In genomic region chr14:54074659-54075058, GRCm38 (mm10) we compare ENCODE assay signal across 26 mouse cellular contexts.
"Had no signal": no experiment of that assay in that cellular context is flagged by ENCODE, and none has a peak within 500 bp of the region (broad histone marks: within the 10 kb centered on the region; RNA-seq: fewer than 3 reads in every experiment).

No protein-coding gene starts in this region.

- H3K9ac ChIP-seq: heart, embryonic 12.5 days; hindbrain, embryonic 13.5 days; hindbrain, embryonic 15.5 days; kidney, embryonic 15.5 days; limb, embryonic 13.5 days; limb, embryonic 15.5 days; liver, embryonic 12.5 days; liver, embryonic 14.5 days had no signal

- H3K27ac ChIP-seq: gastrocnemius, adult 2 months; heart, embryonic 10.5 days; hindbrain, embryonic 13.5 days; hindbrain, embryonic 15.5 days; hindbrain, postnatal 0 days; kidney, embryonic 15.5 days; kidney, postnatal 0 days; limb, embryonic 13.5 days; limb, embryonic 15.5 days; liver, embryonic 12.5 days; liver, embryonic 14.5 days had no signal

- H3K4me3 ChIP-seq: gastrocnemius, adult 2 months; heart, embryonic 10.5 days; heart, embryonic 12.5 days; hindbrain, embryonic 13.5 days; hindbrain, embryonic 15.5 days; kidney, embryonic 15.5 days; limb, embryonic 13.5 days; limb, embryonic 15.5 days; liver, embryonic 12.5 days had no signal

- H3K27me3 ChIP-seq: heart, embryonic 12.5 days; hindbrain, embryonic 13.5 days; hindbrain, embryonic 15.5 days; kidney, embryonic 15.5 days; limb, embryonic 13.5 days; limb, embryonic 15.5 days; liver, embryonic 12.5 days had no signal

- H3K9me3 ChIP-seq: heart, embryonic 10.5 days; heart, embryonic 12.5 days; hindbrain, embryonic 13.5 days; hindbrain, embryonic 15.5 days; kidney, embryonic 15.5 days; limb, embryonic 15.5 days; liver, embryonic 12.5 days had no signal

- H3K4me2 ChIP-seq: heart, embryonic 12.5 days; hindbrain, embryonic 13.5 days; hindbrain, embryonic 15.5 days; kidney, embryonic 15.5 days; limb, embryonic 13.5 days; limb, embryonic 15.5 days; liver, embryonic 12.5 days had no signal

- DNase-seq: gastrocnemius, adult 2 months; gastrocnemius, postnatal 10 days; gastrocnemius, postnatal 25 days; heart, adult 18-20 months; heart, postnatal 10 days; heart, postnatal 36 days; kidney, adult 11 months; kidney, adult 2 months; kidney, adult 9 months; kidney, postnatal 14 days; kidney, postnatal 36 days; layer of hippocampus, adult 9-11 months; layer of hippocampus, postnatal 36 days; left cerebral cortex, postnatal 4 days had no signal

- H3K4me1 ChIP-seq: hindbrain, embryonic 13.5 days; hindbrain, embryonic 15.5 days; kidney, embryonic 15.5 days had no signal

- H3K36me3 ChIP-seq: heart, embryonic 10.5 days; heart, embryonic 12.5 days; hindbrain, embryonic 13.5 days; hindbrain, embryonic 15.5 days; kidney, embryonic 15.5 days; limb, embryonic 13.5 days; limb, embryonic 15.5 days; liver, embryonic 12.5 days had no signal

- ATAC-seq: hindbrain, postnatal 0 days; intestine, embryonic 16.5 days; liver, embryonic 12.5 days had no signal
